Mouse (Mus musculus) ES-Bruce4 (cell line): Measurements from ENCODE around the gene Gm5767. TPM values are rescaled to one million over a fixed set of nuclear protein-coding genes. Genes with fewer than 3 reads are reported as not detected.

Experiments used
- H3K27ac ChIP-seq: 2 replicates; pipeline ENCODE4 v1.5.1; 2012; ENCODE audit warnings: low read length, inconsistent platforms; ENCODE audit not compliant: insufficient read depth
- H3K27me3 ChIP-seq: 2 replicates; pipeline ENCODE4 v1.6.1; 2012; ENCODE audit warnings: mild to moderate bottlenecking, low read length, inconsistent platforms; ENCODE audit not compliant: control insufficient read depth, poor library complexity, insufficient read depth, severe bottlenecking
- H3K36me3 ChIP-seq: 2 replicates; pipeline ENCODE4 v1.6.1; 2012; ENCODE audit warnings: inconsistent platforms, mild to moderate bottlenecking, low read length, moderate library complexity; ENCODE audit not compliant: control insufficient read depth, poor library complexity, insufficient read depth, severe bottlenecking
- H3K4me1 ChIP-seq: one replicate; pipeline ENCODE4 v1.8.1; 2011; ENCODE audit warnings: low read length; ENCODE audit not compliant: control insufficient read depth, insufficient read depth
- H3K4me3 ChIP-seq: 2 replicates; pipeline ENCODE4 v1.5.1; 2011; ENCODE audit warnings: low read depth, mild to moderate bottlenecking, low read length
- H3K9ac ChIP-seq: 2 replicates; pipeline ENCODE4 v1.6.1; 2012; ENCODE audit warnings: low read depth, mild to moderate bottlenecking, inconsistent platforms; ENCODE audit not compliant: poor library complexity, severe bottlenecking
- H3K9me3 ChIP-seq: replicated peaks from 2 replicates; pipeline ENCODE4 v1.6.1; 2012; ENCODE audit warnings: mild to moderate bottlenecking, low read length, inconsistent platforms; ENCODE audit not compliant: control insufficient read depth, poor library complexity, insufficient read depth, severe bottlenecking
- CTCF ChIP-seq: IDR thresholded peaks from one replicate; pipeline ENCODE4 v1.8.1; 2011; ENCODE audit warnings: low read depth, low read length
- EP300 ChIP-seq: IDR thresholded peaks from 2 replicates; pipeline ENCODE4 v1.6.1; 2011; ENCODE audit warnings: low read depth, low read length; ENCODE audit not compliant: insufficient read depth
- POLR2A ChIP-seq: IDR thresholded peaks from one replicate; pipeline ENCODE4 v1.8.1; 2011; ENCODE audit warnings: low read length; ENCODE audit not compliant: insufficient read depth
- polyA plus RNA-seq: library from polyadenylated mRNA; stranded (reverse); fragments of >200 nt; gene quantifications from 2 replicates; pipeline ENCODE4 v1.2.4, GENCODE M21; 2011; ENCODE audit warnings: low read depth; ENCODE audit not compliant: missing spikeins, insufficient read depth, insufficient read length

Gene Gm5767
- polyA plus RNA-seq, 1 experiment: not detected

GRCm38 (mm10) chr16:8699556-8699955, 19.0 kb downstream of the Gm5767 start:
- TF ChIP-seq CTCF (no peak), POLR2A (no peak), EP300 (no peak)
- no peak overlapping the region for H3K4me3 ChIP-seq
- H3K27ac ChIP-seq: no peak overlapping the region
- no peak overlapping the region for H3K9ac ChIP-seq
- H3K36me3 ChIP-seq: peaks cover 86% of the 10 kb centered on the region
- no peaks in the 10 kb centered on the region for H3K9me3 ChIP-seq
- no peaks in the 10 kb centered on the region for H3K27me3 ChIP-seq
- H3K4me1 ChIP-seq: no peaks in the 10 kb centered on the region

GRCm38 (mm10) chr16:8700586-8700985, 20.0 kb downstream of the Gm5767 start:
- Histone ChIP-seq H3K9ac (no peak overlapping the region), H3K4me1 (no peaks in the 10 kb centered on the region), H3K27ac (no peak overlapping the region), H3K9me3 (no peaks in the 10 kb centered on the region), H3K4me3 (no peak overlapping the region), H3K27me3 (no peaks in the 10 kb centered on the region), H3K36me3 (peaks cover 84% of the 10 kb centered on the region)
- TF ChIP-seq EP300 (no peak), CTCF (no peak), POLR2A (no peak)

GRCm38 (mm10) chr16:8711998-8712397, 31.4 kb downstream of the Gm5767 start:
- TF ChIP-seq EP300 (no peak), POLR2A (no peak), CTCF (no peak)
- Histone ChIP-seq H3K4me1 (peaks cover 7% of the 10 kb centered on the region), H3K4me3 (no peak overlapping the region), H3K36me3 (peaks cover 95% of the 10 kb centered on the region), H3K27ac (no peak overlapping the region; the same call in 1 of the 2 replicates), H3K27me3 (no peaks in the 10 kb centered on the region), H3K9me3 (no peaks in the 10 kb centered on the region), H3K9ac (no peak overlapping the region)

GRCm38 (mm10) chr16:8714851-8715250, 34.3 kb downstream of the Gm5767 start:
- Histone ChIP-seq H3K4me1 (peaks cover 4% of the 10 kb centered on the region), H3K36me3 (peaks cover 68% of the 10 kb centered on the region), H3K9me3 (no peaks in the 10 kb centered on the region)

GRCm38 (mm10) chr16:8715513-8716080, 35.0 kb downstream of the Gm5767 start:
- Histone ChIP-seq H3K27me3 (no peaks in the 10 kb centered on the region), H3K9ac (no peak overlapping the region), H3K4me3 (no peak overlapping the region), H3K27ac (no peak overlapping the region), H3K36me3 (peaks cover 61% of the 10 kb centered on the region), H3K4me1 (peaks cover 4% of the 10 kb centered on the region), H3K9me3 (no peaks in the 10 kb centered on the region)
- TF ChIP-seq EP300 (no peak), CTCF (no peak), POLR2A (no peak)

More at GRCm38 (mm10) chr16:8714851-8715250, 34.3 kb downstream of the Gm5767 start:
- Histone ChIP-seq H3K27me3 (no peaks in the 10 kb centered on the region), H3K27ac (no peak overlapping the region), H3K9ac (no peak overlapping the region), H3K4me3 (no peak overlapping the region)
- TF ChIP-seq CTCF (no peak), EP300 (no peak), POLR2A (no peak)

GRCm38 (mm10) chr16:8716300-8716699, 35.7 kb downstream of the Gm5767 start:
- Histone ChIP-seq H3K27me3 (no peaks in the 10 kb centered on the region), H3K4me3 (no peak overlapping the region), H3K9me3 (no peaks in the 10 kb centered on the region), H3K27ac (no peak overlapping the region), H3K9ac (no peak overlapping the region), H3K36me3 (peaks cover 54% of the 10 kb centered on the region), H3K4me1 (peaks cover 4% of the 10 kb centered on the region)
- no peak for TF ChIP-seq CTCF
- TF ChIP-seq EP300: no peak
- TF ChIP-seq POLR2A: no peak
